Mouse (Mus musculus): ENCODE data around the gene Gmeb1.
"Not testable (repeated sequence)": the region's sequence is repeated elsewhere in the genome, so short reads cannot be mapped to it uniquely, and the experiment has no call there.

GRCm38 (mm10) chr4:132218439-132218838 is 43.0 kb downstream of the Gmeb1 start:
- not testable (repeated sequence) for TF ChIP-seq CTCF, EP300 (IDR thresholded peaks at IDR 0.05; ENCODE audit: low read depth)

All from liver, embryonic 14.5 days (tissue).